ENCODE assay signal across 9 mouse cellular contexts in genomic region chr7:30181308-30181707, GRCm38 (mm10). TPM values are rescaled to one million over a fixed set of nuclear protein-coding genes. Genes with fewer than 3 reads are reported as not detected.
A peak's percentile ranks its signal among the peaks of the same experiment; 100 is the strongest.
DNase-seq lines count a peak whose midpoint lies in the region; ATAC-seq and TF ChIP-seq lines count a peak whose summit lies in the region.
"Had no signal": no experiment of that assay in that cellular context is flagged by ENCODE, and none has a peak within 500 bp of the region (broad histone marks: within the 10 kb centered on the region; RNA-seq: fewer than 3 reads in every experiment).

No protein-coding gene starts in this region.

- no peak overlapping the region for H3K9ac ChIP-seq in liver, adult 2 months (ENCODE audit: low read depth, low read length)
- peak overlapping the region; percentile 21; the same call in 1 of the 2 replicates for H3K9ac ChIP-seq in stomach, embryonic 16.5 days (ENCODE audit: low read length)
- H3K9ac ChIP-seq: embryonic facial prominence, embryonic 13.5 days had no signal

- H3K4me1 ChIP-seq in liver, adult 2 months (ENCODE audit: control insufficient read depth, insufficient read depth, low read length), result peaks cover 3% of the 10 kb centered on the region
- peaks cover 7% of the 10 kb centered on the region; the same call in 1 of the 2 replicates for H3K4me1 ChIP-seq in stomach, embryonic 16.5 days (ENCODE audit: control insufficient read depth, insufficient read depth, low read length)

- H3K27me3 ChIP-seq in liver, adult 2 months (ENCODE audit: control insufficient read depth, insufficient read depth, low read length), result no peaks in the 10 kb centered on the region
- no peaks in the 10 kb centered on the region for H3K27me3 ChIP-seq in stomach, embryonic 16.5 days (ENCODE audit: control insufficient read depth, insufficient read depth, low read length)
- H3K27me3 ChIP-seq: embryonic facial prominence, embryonic 13.5 days had no signal

- 1% methylated on average over 4 of the region's 4 CpGs for WGBS in liver, adult 2 months
- WGBS in stomach, embryonic 16.5 days, result 2% methylated on average over 4 of the region's 4 CpGs

- no peaks in the 10 kb centered on the region for H3K9me3 ChIP-seq in stomach, embryonic 16.5 days (replicated peaks; ENCODE audit: control insufficient read depth, low read length)
- H3K9me3 ChIP-seq: embryonic facial prominence, embryonic 13.5 days had no signal

- peaks cover 10% of the 10 kb centered on the region for H3K36me3 ChIP-seq in liver, adult 2 months (ENCODE audit: control insufficient read depth, insufficient read depth, low read length)
- H3K36me3 ChIP-seq in stomach, embryonic 16.5 days (ENCODE audit: control insufficient read depth, insufficient read depth, low read length), result no peaks in the 10 kb centered on the region

- TF ChIP-seq POLR2A in liver, adult 2 months (IDR thresholded peaks at IDR 0.05; ENCODE audit: extremely low read depth, insufficient read depth, low read length), result no peak

- TF ChIP-seq CTCF in liver, adult 2 months (IDR thresholded peaks at IDR 0.05; ENCODE audit: low read depth, low read length), result peak; percentile 67

- ATAC-seq in stomach, embryonic 16.5 days (ENCODE audit: insufficient read depth, low FRiP score), result no peak

- H3K79me2 ChIP-seq in liver, adult 2 months (ENCODE audit: control insufficient read depth, insufficient read depth, low read length), result no peaks in the 10 kb centered on the region

- H3K4me3 ChIP-seq in liver, adult 2 months (ENCODE audit: insufficient read depth, low read depth, low read length), result no peak overlapping the region
- no peak overlapping the region for H3K4me3 ChIP-seq in stomach, embryonic 16.5 days (replicated peaks; ENCODE audit: low read length)
- H3K4me3 ChIP-seq: embryonic facial prominence, embryonic 13.5 days had no signal

- no peak overlapping the region for H3K27ac ChIP-seq in liver, adult 2 months (replicated peaks; ENCODE audit: insufficient read depth, low read depth, low read length)
- no peak overlapping the region for H3K27ac ChIP-seq in stomach, embryonic 16.5 days (ENCODE audit: low read length)
- H3K27ac ChIP-seq: embryonic facial prominence, embryonic 13.5 days had no signal

- no peak overlapping the region for H3K4me2 ChIP-seq in stomach, embryonic 16.5 days (ENCODE audit: low read depth, low read length)
- H3K4me2 ChIP-seq: embryonic facial prominence, embryonic 13.5 days had no signal

- DNase-seq in 3T3-L1 (ENCODE audit: low read depth, low spot score), result peak; percentile 77
- DNase-seq in Muller cell, postnatal 12 days (ENCODE audit: inconsistent ontology term), result peak; percentile 27
- DNase-seq in cerebellum, adult 9-11 months, result peak; percentile 78
- DNase-seq in frontal cortex, postnatal 36 days (ENCODE audit: low spot score in 2 of 2), result peak; percentile 66 to 78
- peak; percentile 58 to 77 for DNase-seq in kidney, adult 8-10 months
- DNase-seq in liver, adult 2 months (ENCODE audit: extremely low read depth, low read depth, low spot score), result peak; percentile 58
- peak; percentile 76 for DNase-seq in neural tube, embryonic 10.5 days (ENCODE audit: extremely low spot score, low spot score)

RNA-seq across cellular contexts. Expression of gene Cox7a1, which starts 2.6 kb away (rescaled TPM):
- total RNA-seq in liver, adult 2 months (2014; rRNA removed), result 6.1 and 9.7 TPM in 2 replicates
- polyA plus RNA-seq in liver, adult 2 months (2012; rRNA removed), result 2.0 and 2.8 TPM in 2 replicates
- polyA plus RNA-seq in stomach, embryonic 16.5 days (2015; fragmentation: Nextera tagmentation; extraction: Ambion mirVana), result 12.8 and 25.0 TPM in 2 replicates

RNA-seq across cellular contexts. Expression of gene Zfp146, which starts 11.8 kb away (rescaled TPM):
- 16.3 and 20.8 TPM in 2 replicates for total RNA-seq in liver, adult 2 months (2014; rRNA removed)
- polyA plus RNA-seq in liver, adult 2 months (2012; rRNA removed), result 5.1 and 6.9 TPM in 2 replicates
- 12.2 and 12.6 TPM in 2 replicates for polyA plus RNA-seq in stomach, embryonic 16.5 days (2015; fragmentation: Nextera tagmentation; extraction: Ambion mirVana)

RNA-seq across cellular contexts. Expression of gene Capns1, which starts 17.3 kb away (rescaled TPM):
- 65.5 and 73.6 TPM in 2 replicates for total RNA-seq in liver, adult 2 months (2014; rRNA removed)
- polyA plus RNA-seq in liver, adult 2 months (2012; rRNA removed), result 235 and 253 TPM in 2 replicates
- 90.0 and 98.5 TPM in 2 replicates for polyA plus RNA-seq in stomach, embryonic 16.5 days (2015; fragmentation: Nextera tagmentation; extraction: Ambion mirVana)

RNA-seq across cellular contexts. Expression of gene Polr2i, which starts 50.4 kb away (rescaled TPM):
- 57.1 and 68.6 TPM in 2 replicates for total RNA-seq in liver, adult 2 months (2014; rRNA removed)
- polyA plus RNA-seq in liver, adult 2 months (2012; rRNA removed), result 99.9 and 109 TPM in 2 replicates
- polyA plus RNA-seq in stomach, embryonic 16.5 days (2015; fragmentation: Nextera tagmentation; extraction: Ambion mirVana), result 111 and 116 TPM in 2 replicates

RNA-seq across cellular contexts. Expression of gene Tbcb, which starts 50.8 kb away (rescaled TPM):
- 32.3 and 32.5 TPM in 2 replicates for total RNA-seq in liver, adult 2 months (2014; rRNA removed)
- polyA plus RNA-seq in liver, adult 2 months (2012; rRNA removed), result 21.5 and 22.1 TPM in 2 replicates
- polyA plus RNA-seq in stomach, embryonic 16.5 days (2015; fragmentation: Nextera tagmentation; extraction: Ambion mirVana), result 148 and 151 TPM in 2 replicates

Comparison
In these comparisons a context has a peak if more than half of its experiments do, and no peak if none do; other contexts are left out.
1. DNase-seq: peak in every context shown above with its lines; median percentile 78 in cerebellum, adult 9-11 months; 77 in 3T3-L1; 76 in neural tube, embryonic 10.5 days; 72 in frontal cortex, postnatal 36 days; 68 in kidney, adult 8-10 months; 58 in liver, adult 2 months; 27 in Muller cell, postnatal 12 days.